Mouse (Mus musculus) right cerebral cortex, postnatal 4 days (tissue): ENCODE results near the gene Tgfbr2.
A peak's percentile ranks its signal among the peaks of the same experiment; 100 is the strongest.
"Not testable (repeated sequence)": the region's sequence is repeated elsewhere in the genome, so short reads cannot be mapped to it uniquely, and the experiment has no call there.

Experiments
- DNase-seq: peaks from one replicate; pipeline ENCODE4 v3.0.0-alpha.2; 2022

The Tgfbr2 gene

GRCm38 (mm10) chr9:116059156-116059555, 116.0 kb downstream of the Tgfbr2 start:
- DNase-seq, result no peak

GRCm38 (mm10) chr9:116058475-116058874, 116.7 kb downstream of the Tgfbr2 start:
- no peak for DNase-seq

GRCm38 (mm10) chr9:116053976-116054375, 121.2 kb downstream of the Tgfbr2 start:
- no peak for DNase-seq

GRCm38 (mm10) chr9:116049985-116050384, 125.2 kb downstream of the Tgfbr2 start:
- DNase-seq, result no peak

GRCm38 (mm10) chr9:116041787-116042186, 133.4 kb downstream of the Tgfbr2 start:
- DNase-seq, result peak; percentile 97

- DNase-seq, result no peak
Observed at GRCm38 (mm10) chr9:116041369-116041768, 133.8 kb downstream of the Tgfbr2 start.

- DNase-seq, result not testable (repeated sequence)
Observed at GRCm38 (mm10) chr9:116040852-116041251, 134.3 kb downstream of the Tgfbr2 start.

GRCm38 (mm10) chr9:116039981-116040380, 135.2 kb downstream of the Tgfbr2 start:
- no peak for DNase-seq

GRCm38 (mm10) chr9:116038275-116038674, 136.9 kb downstream of the Tgfbr2 start:
- no peak for DNase-seq
